Mouse (Mus musculus) layer of hippocampus, postnatal 14 days (tissue): ENCODE data around the gene St3gal3. TPM values are rescaled to one million over a fixed set of nuclear protein-coding genes. Genes with fewer than 3 reads are reported as not detected.

ENCODE experiments used
- DNase-seq, 2 experiments: peaks; one replicate each; pipeline ENCODE4 v3.0.0; 2021 to 2022; ENCODE audit warnings: low spot score in 2 of 2, mixed read lengths in 1 of 2
- total RNA-seq, 2 experiments: library from RNA; stranded (reverse); gene quantifications; 2 replicates each; pipeline ENCODE4 v1.2.3; 2021

The St3gal3 gene
- total RNA-seq, 2 experiments from 2014 or later, result 40.7 to 43.0 TPM

GRCm38 (mm10) chr4:117908834-117909453 lies 225.8 kb downstream of the St3gal3 start:
- DNase-seq, result no peak

- DNase-seq, result no peak
Observed at GRCm38 (mm10) chr4:117906196-117906595, 228.5 kb downstream of the St3gal3 start.

- no peak for DNase-seq
Observed at GRCm38 (mm10) chr4:117904761-117905160, 230.0 kb downstream of the St3gal3 start.

- DNase-seq, result no peak
Observed at GRCm38 (mm10) chr4:117904094-117904493, 230.6 kb downstream of the St3gal3 start.

- DNase-seq, result no peak
Observed at GRCm38 (mm10) chr4:117898111-117898510, 236.6 kb downstream of the St3gal3 start.

- no peak for DNase-seq
Observed at GRCm38 (mm10) chr4:117896031-117896430, 238.7 kb downstream of the St3gal3 start.

GRCm38 (mm10) chr4:117895339-117895738 lies 239.4 kb downstream of the St3gal3 start:
- DNase-seq, result no peak

- no peak for DNase-seq
Observed at GRCm38 (mm10) chr4:117894601-117895000, 240.1 kb downstream of the St3gal3 start.

GRCm38 (mm10) chr4:117893376-117893775 lies 241.3 kb downstream of the St3gal3 start:
- no peak for DNase-seq

GRCm38 (mm10) chr4:117891738-117892161 lies 243.0 kb downstream of the St3gal3 start, which contains the start of gene Dph2:
Dph2 (minus strand) TSS chr4:117892032.
- peak; percentile 68 to 91 for DNase-seq

- DNase-seq, result no peak
Observed at GRCm38 (mm10) chr4:117890750-117891149, 244.0 kb downstream of the St3gal3 start.

- no peak for DNase-seq
Observed at GRCm38 (mm10) chr4:117890031-117890430, 244.7 kb downstream of the St3gal3 start.

- no peak for DNase-seq
Observed at GRCm38 (mm10) chr4:117889471-117889870, 245.2 kb downstream of the St3gal3 start.

GRCm38 (mm10) chr4:117887920-117888319 lies 246.8 kb downstream of the St3gal3 start:
- DNase-seq, result no peak

- peak; percentile 88 to 95 for DNase-seq
Observed at GRCm38 (mm10) chr4:117887133-117887532, 247.6 kb downstream of the St3gal3 start, which contains the start of gene Atp6v0b. Atp6v0b (minus strand) TSS chr4:117887333.

- DNase-seq, result no peak
Observed at GRCm38 (mm10) chr4:117886644-117887043, 248.1 kb downstream of the St3gal3 start.

- DNase-seq, result no peak
Observed at GRCm38 (mm10) chr4:117885994-117886393, 248.7 kb downstream of the St3gal3 start.

- DNase-seq, result no peak
Observed at GRCm38 (mm10) chr4:117885093-117885492, 249.6 kb downstream of the St3gal3 start.

- DNase-seq, result no peak
Observed at GRCm38 (mm10) chr4:117884146-117884545, 250.6 kb downstream of the St3gal3 start.

GRCm38 (mm10) chr4:117882701-117883691 lies 251.7 kb downstream of the St3gal3 start, which contains the start of gene B4galt2:
B4galt2 (minus strand) TSS chr4:117883487.
- peak; percentile 62 to 71 for DNase-seq
